Mouse (Mus musculus) heart, postnatal 4 days (tissue): Measurements from ENCODE around the gene Tet2. TPM values are rescaled to one million over a fixed set of nuclear protein-coding genes. Genes with fewer than 3 reads are reported as not detected.

Source experiments
- DNase-seq: peaks from one replicate; pipeline ENCODE4 v3.0.0; 2021
- microRNA-seq, 2 experiments: library from miRNA; unstranded; fragments of <30 nt; microRNA quantifications; one replicate each; pipeline ENCODE4 v1.2.0; 2021 to 2022
- total RNA-seq, 2 experiments: library from RNA; stranded (reverse); gene quantifications; 2 replicates each; pipeline ENCODE4 v1.2.3; 2021

The Tet2 gene
- total RNA-seq, 2 experiments from 2014 or later, result 41.7 to 48.3 TPM

GRCm38 (mm10) chr3:133436279-133436860 is 108.6 kb downstream of the Tet2 start:
- DNase-seq, result no peak

GRCm38 (mm10) chr3:133435774-133436148 is 109.2 kb downstream of the Tet2 start:
- no peak for DNase-seq

GRCm38 (mm10) chr3:133435141-133435773 is 109.7 kb downstream of the Tet2 start:
- DNase-seq, result no peak

- DNase-seq, result no peak
These were observed 115.4 kb downstream of the Tet2 start for GRCm38 (mm10) chr3:133429394-133430173.

GRCm38 (mm10) chr3:133428003-133428402 is 116.9 kb downstream of the Tet2 start:
- no peak for DNase-seq

- no peak for DNase-seq
These were observed 121.9 kb downstream of the Tet2 start for GRCm38 (mm10) chr3:133423073-133423472.

- no peak for DNase-seq
These were observed 130.2 kb downstream of the Tet2 start for GRCm38 (mm10) chr3:133414747-133415146.

Small RNA genes lying within 50 kb of the gene (microRNA-seq; reads per million reads assigned to microRNA genes)
- 0 reads per million in 2 experiments for gene Gm25042

Other genes with a start within 250 kb of the Tet2 start
- 10 to 100 TPM; 83.7 to 92.5 TPM for gene Ppa2, start 235.0 kb downstream of the Tet2 start, total RNA-seq